Mouse (Mus musculus) heart, adult 2 months (tissue): ENCODE measurements around the gene Tbca.

Experiments
- CTCF ChIP-seq: fragments of 200-600 bp; IDR thresholded peaks from 2 replicates; pipeline ENCODE4 v1.8.1; 2022; ENCODE audit warnings: antibody characterized with exemption, mild to moderate bottlenecking, moderate library complexity
- POLR2A ChIP-seq: fragments of 200-500 bp; IDR thresholded peaks from 2 replicates; pipeline ENCODE4 v1.6.1; 2011; ENCODE audit warnings: mild to moderate bottlenecking, low read depth, low read length, control low read depth; ENCODE audit not compliant: insufficient read depth

GRCm38 (mm10) chr13:94870071-94870460 is 81.4 kb downstream of the Tbca start:
- no peak for TF ChIP-seq CTCF
- TF ChIP-seq POLR2A: no peak
